8 mouse cellular contexts compared by ENCODE assay signal in the genomic region with DNA sequence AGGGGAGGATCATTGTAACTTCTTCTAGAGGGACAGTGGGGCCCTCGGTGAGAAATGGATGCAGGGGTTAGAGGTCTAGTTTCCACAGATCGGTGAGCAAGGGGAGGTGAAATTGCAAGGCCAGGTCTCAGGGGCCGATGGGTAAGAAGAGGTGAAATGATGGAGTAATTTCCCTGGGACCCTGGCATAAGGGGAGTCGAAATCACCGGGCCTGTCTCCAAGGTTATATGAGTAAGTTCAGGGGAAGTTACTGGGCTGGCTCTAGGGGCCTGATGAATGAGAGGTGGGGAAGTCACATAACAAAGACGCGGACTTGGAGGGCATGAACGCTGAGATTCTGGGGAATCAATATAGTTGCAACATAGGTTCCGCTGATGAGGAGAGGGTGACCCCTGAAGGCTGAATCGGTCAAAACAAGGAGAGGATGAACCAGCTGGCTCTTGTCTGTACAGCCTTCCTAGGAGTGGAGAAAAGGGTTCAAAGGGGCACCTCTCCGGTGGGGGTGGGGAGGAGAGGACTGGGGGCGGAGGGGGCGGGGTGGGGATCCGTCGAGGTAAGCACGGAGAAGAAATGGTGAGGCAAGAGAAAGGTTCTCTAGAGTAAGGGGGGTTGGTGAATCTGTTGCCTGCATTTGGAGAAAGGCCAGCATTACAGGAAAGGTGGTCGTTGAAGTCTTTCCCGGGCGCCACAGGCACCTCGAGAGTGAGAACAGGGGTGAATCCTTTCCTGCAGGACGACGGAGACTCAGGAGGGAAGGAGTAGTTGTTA. TPM values are rescaled to one million over a fixed set of nuclear protein-coding genes. Genes with fewer than 3 reads are reported as not detected.
A peak's percentile ranks its signal among the peaks of the same experiment; 100 is the strongest.
DNase-seq lines count a peak whose midpoint lies in the region; ATAC-seq and TF ChIP-seq lines count a peak whose summit lies in the region.

No protein-coding gene starts in this region.

- H3K9ac ChIP-seq in CH12.LX (ENCODE audit: insufficient read depth, low read depth) = peak overlapping the region; percentile 93
- peak overlapping the region; percentile 81 for H3K9ac ChIP-seq in heart, embryonic 16.5 days (ENCODE audit: low read length)

- peaks cover 9 to 37% of the 10 kb centered on the region in 2 experiments for H3K36me3 ChIP-seq in CH12.LX (replicated peaks in 1 of 2; ENCODE audit: control insufficient read depth in 1 of 2, insufficient read depth in 1 of 2, low read length in 1 of 2)
- no peaks in the 10 kb centered on the region for H3K36me3 ChIP-seq in heart, embryonic 16.5 days (ENCODE audit: control insufficient read depth, insufficient read depth)
- peaks cover 34% of the 10 kb centered on the region for H3K36me3 ChIP-seq in megakaryocyte, embryonic 14.5 days (replicated peaks; ENCODE audit: low read length)

- peak; percentile 56 for DNase-seq in CH12.LX (ENCODE audit: extremely low read depth)
- DNase-seq in embryo, embryonic 11 days = peak; percentile 65
- DNase-seq in kidney, postnatal 25 days = peak; percentile 67 to 83
- DNase-seq in spleen, postnatal 36 days (ENCODE audit: low spot score in 2 of 2) = peak; percentile 46 to 58
- no peak for DNase-seq in right cerebral cortex, adult 2 months (ENCODE audit: low spot score in 2 of 2)

- no peaks in the 10 kb centered on the region for H3K27me3 ChIP-seq in CH12.LX (replicated peaks)
- H3K27me3 ChIP-seq in heart, embryonic 16.5 days (ENCODE audit: control insufficient read depth, insufficient read depth, low read length) = no peaks in the 10 kb centered on the region
- H3K27me3 ChIP-seq in megakaryocyte, embryonic 14.5 days (replicated peaks) = no peaks in the 10 kb centered on the region

- H3K4me2 ChIP-seq in CH12.LX (ENCODE audit: insufficient read depth, low read depth, poor library complexity, severe bottlenecking) = peak overlapping the region; percentile 92
- peak overlapping the region; percentile 97 for H3K4me2 ChIP-seq in heart, embryonic 16.5 days (ENCODE audit: low read depth, low read length)

- 9% methylated on average over 22 of the region's 22 CpGs for WGBS in heart, embryonic 16.5 days

- dilution Hi-C loops in CH12.LX (cut with MboI; ENCODE audit: extremely low pct_ligation_motif_present, extremely low pct_unique_long_range_greater_than_20kb, low sequenced_read_pairs) = no loop called here

- H3K79me2 ChIP-seq in CH12.LX (replicated peaks; ENCODE audit: control insufficient read depth, extremely low read depth, insufficient read depth, poor library complexity, severe bottlenecking) = no peaks in the 10 kb centered on the region; the same call in 1 of the 2 replicates

- TF ChIP-seq RAD21 in CH12.LX (IDR thresholded peaks at IDR 0.05; ENCODE audit: low read depth, low read length) = peak; percentile 66

- ATAC-seq in activated CD4-positive, CD25-positive, alpha-beta regulatory T cell, adult 4 months = peak; percentile 6
- ATAC-seq in heart, embryonic 16.5 days (replicated peaks; ENCODE audit: extremely low read depth, insufficient read depth, low FRiP score) = 0 out of 2 replicates have a peak, but pooled peaks have one; percentile 33

- H3K4me1 ChIP-seq in CH12.LX (ENCODE audit: control insufficient read depth in 1 of 2, insufficient read depth in 2 of 2) = peaks cover 3 to 40% of the 10 kb centered on the region in 2 experiments; a peak in 2 of 4 replicates
- peaks cover 12% of the 10 kb centered on the region for H3K4me1 ChIP-seq in heart, embryonic 16.5 days (ENCODE audit: control insufficient read depth, insufficient read depth, low read length)
- H3K4me1 ChIP-seq in megakaryocyte, embryonic 14.5 days = peaks cover 37% of the 10 kb centered on the region

- no peak for TF ChIP-seq POLR2A in CH12.LX (IDR thresholded peaks at IDR 0.05; ENCODE audit: low read depth, low read length)

- in situ Hi-C loops in CH12.LX (cut with MboI; ENCODE audit: low pct_ligation_motif_present, low pct_unique_long_range_greater_than_20kb, low sequenced_read_pairs) = no loop called here

- H3K27ac ChIP-seq in CH12.LX (ENCODE audit: insufficient read depth, low read depth) = peak overlapping the region; percentile 94
- H3K27ac ChIP-seq in heart, embryonic 16.5 days (ENCODE audit: low read length) = peak overlapping the region; percentile 97

- peak overlapping the region; percentile 67 to 78 (median 77) for H3K4me3 ChIP-seq in CH12.LX (replicated peaks in 1 of 3; ENCODE audit: low read depth in 2 of 3, low read length in 2 of 3, poor library complexity in 1 of 3)
- peak overlapping the region; percentile 72 for H3K4me3 ChIP-seq in heart, embryonic 16.5 days (ENCODE audit: low read length)
- H3K4me3 ChIP-seq in megakaryocyte, embryonic 14.5 days (replicated peaks) = peak overlapping the region; percentile 94

- TF ChIP-seq EP300 in CH12.LX (IDR thresholded peaks at IDR 0.05; ENCODE audit: low read length) = no peak

- no peaks in the 10 kb centered on the region for H3K9me3 ChIP-seq in CH12.LX (replicated peaks; ENCODE audit: low read length)
- H3K9me3 ChIP-seq in heart, embryonic 16.5 days (replicated peaks; ENCODE audit: control insufficient read depth, low read length) = no peaks in the 10 kb centered on the region
- H3K9me3 ChIP-seq in megakaryocyte, embryonic 14.5 days = no peaks in the 10 kb centered on the region

- peak in 1 of 2 experiments; percentile 65; a peak in 2 of 4 replicates for TF ChIP-seq CTCF in CH12.LX (conservative IDR thresholded peaks at IDR 0.05 in 1 of 2, IDR thresholded peaks at IDR 0.05 in 1 of 2; ENCODE audit: low read depth in 2 of 2, low read length in 2 of 2)

TF ChIP-seq in CH12.LX, 34 proteins besides CTCF, POLR2A, EP300 and RAD21:
- no peak for TF ChIP-seq CHD2 (IDR thresholded peaks at IDR 0.05; ENCODE audit: low read length)
- TF ChIP-seq TBP (conservative IDR thresholded peaks at IDR 0.05; ENCODE audit: low read depth, low read length) = no peak
- TF ChIP-seq NELFE (IDR thresholded peaks at IDR 0.05; ENCODE audit: low read depth, low read length) = no peak; the same call in 1 of the 2 replicates
- TF ChIP-seq ETS1 (conservative IDR thresholded peaks at IDR 0.05; ENCODE audit: low read depth, low read length) = no peak
- no peak for TF ChIP-seq MEF2A (IDR thresholded peaks at IDR 0.05; ENCODE audit: borderline replicate concordance, low read depth, low read length)
- TF ChIP-seq MAFK (IDR thresholded peaks at IDR 0.05; ENCODE audit: insufficient replicate concordance, low read length) = no peak
- TF ChIP-seq ZC3H11A (IDR thresholded peaks at IDR 0.05; ENCODE audit: low read depth, low read length) = no peak
- TF ChIP-seq MAZ (IDR thresholded peaks at IDR 0.05; ENCODE audit: low read depth, low read length) = no peak
- no peak for TF ChIP-seq ELF1 (IDR thresholded peaks at IDR 0.05; ENCODE audit: low read depth, low read length)
- no peak for TF ChIP-seq CHD1 (IDR thresholded peaks at IDR 0.05; ENCODE audit: low read depth, low read length)
- TF ChIP-seq POLR2AphosphoS2 (IDR thresholded peaks at IDR 0.05; ENCODE audit: low read depth, low read length) = no peak

RNA-seq across cellular contexts. Expression of gene Nsun4, which starts 1.0 kb away (rescaled TPM):
- total RNA-seq in CH12.LX (2012; rRNA removed) = 19.9 and 20.5 TPM in 2 replicates
- total RNA-seq in CH12.LX (2014; rRNA removed) = 32.0 and 32.8 TPM in 2 replicates
- polyA plus RNA-seq in CH12.LX (2012; ENCODE audit: insufficient read length, low read depth) = 18.6 and 20.5 TPM in 2 replicates
- polyA plus RNA-seq in activated CD4-positive, CD25-positive, alpha-beta regulatory T cell, adult 4 months (2017; shearing (Covaris generic)) = 10 to 100 TPM; 21.7 to 26.9 TPM
- 32.4 and 33.6 TPM in 2 replicates for polyA plus RNA-seq in heart, embryonic 16.5 days (2015; fragmentation: Nextera tagmentation; extraction: Ambion mirVana)
- 0.27 TPM in 1 of 2 replicates, not detected in the other for polyA plus RNA-seq in megakaryocyte, embryonic 14.5 days (2012; ENCODE audit: insufficient read depth, low replicate concordance)

RNA-seq across cellular contexts. Expression of gene Uqcrh, which starts 22.2 kb away (rescaled TPM):
- total RNA-seq in CH12.LX (2012; rRNA removed) = 293 and 362 TPM in 2 replicates
- total RNA-seq in CH12.LX (2014; rRNA removed) = 601 and 717 TPM in 2 replicates
- polyA plus RNA-seq in CH12.LX (2012; ENCODE audit: insufficient read length, low read depth) = 264 and 297 TPM in 2 replicates
- 1,000 to 10,000 TPM in 1 of 2 experiments, 100 to 1,000 TPM in 1; 979 to 1,004 TPM for polyA plus RNA-seq in activated CD4-positive, CD25-positive, alpha-beta regulatory T cell, adult 4 months (2017; shearing (Covaris generic))
- 1,257 and 1,258 TPM in 2 replicates for polyA plus RNA-seq in heart, embryonic 16.5 days (2015; fragmentation: Nextera tagmentation; extraction: Ambion mirVana)
- polyA plus RNA-seq in megakaryocyte, embryonic 14.5 days (2012; ENCODE audit: insufficient read depth, low replicate concordance) = 24.7 and 73.9 TPM in 2 replicates

RNA-seq across cellular contexts. Expression of gene Lrrc41, which starts 22.4 kb away (rescaled TPM):
- total RNA-seq in CH12.LX (2012; rRNA removed) = 49.0 and 51.8 TPM in 2 replicates
- total RNA-seq in CH12.LX (2014; rRNA removed) = 50.0 and 60.8 TPM in 2 replicates
- 43.0 and 48.8 TPM in 2 replicates for polyA plus RNA-seq in CH12.LX (2012; ENCODE audit: insufficient read length, low read depth)
- 10 to 100 TPM; 17.5 to 17.9 TPM for polyA plus RNA-seq in activated CD4-positive, CD25-positive, alpha-beta regulatory T cell, adult 4 months (2017; shearing (Covaris generic))
- 53.8 and 55.3 TPM in 2 replicates for polyA plus RNA-seq in heart, embryonic 16.5 days (2015; fragmentation: Nextera tagmentation; extraction: Ambion mirVana)
- 13.4 and 17.7 TPM in 2 replicates for polyA plus RNA-seq in megakaryocyte, embryonic 14.5 days (2012; ENCODE audit: insufficient read depth, low replicate concordance)

RNA-seq across cellular contexts. Expression of gene Faah, which starts 35.0 kb away (rescaled TPM):
- total RNA-seq in CH12.LX (2012; rRNA removed) = 9.9 and 15.1 TPM in 2 replicates
- total RNA-seq in CH12.LX (2014; rRNA removed) = 3.4 and 3.5 TPM in 2 replicates
- 12.1 and 13.3 TPM in 2 replicates for polyA plus RNA-seq in CH12.LX (2012; ENCODE audit: insufficient read length, low read depth)
- polyA plus RNA-seq in activated CD4-positive, CD25-positive, alpha-beta regulatory T cell, adult 4 months (2017; shearing (Covaris generic)) = 10 to 100 TPM; 35.9 to 43.4 TPM
- polyA plus RNA-seq in heart, embryonic 16.5 days (2015; fragmentation: Nextera tagmentation; extraction: Ambion mirVana) = 2.1 and 2.7 TPM in 2 replicates
- polyA plus RNA-seq in megakaryocyte, embryonic 14.5 days (2012; ENCODE audit: insufficient read depth, low replicate concordance) = 2.9 and 3.8 TPM in 2 replicates

Comparison
In these comparisons a context has a peak if more than half of its experiments do, and no peak if none do; other contexts are left out.
1. DNase-seq: peak in CH12.LX (single experiment), embryo, embryonic 11 days (single experiment), kidney, postnatal 25 days (2 of 2) and spleen, postnatal 36 days (2 of 2); none in right cerebral cortex, adult 2 months (0 of 2).
2. RNA of gene Nsun4, which starts 1.0 kb away (polyA plus RNA-seq): 32.4 to 33.6 TPM in heart, embryonic 16.5 days, 21.7 to 26.9 TPM in activated CD4-positive, CD25-positive, alpha-beta regulatory T cell, adult 4 months and 18.6 to 20.5 TPM in CH12.LX; 0.27 TPM in megakaryocyte, embryonic 14.5 days; every median in the first group is over 10 times any median in the second.
3. Peak in every context shown above with its lines, with median percentiles within 50 percentile points of each other: H3K4me3 ChIP-seq.